ENCODE assay signal across 21 mouse cellular contexts in the genomic region with DNA sequence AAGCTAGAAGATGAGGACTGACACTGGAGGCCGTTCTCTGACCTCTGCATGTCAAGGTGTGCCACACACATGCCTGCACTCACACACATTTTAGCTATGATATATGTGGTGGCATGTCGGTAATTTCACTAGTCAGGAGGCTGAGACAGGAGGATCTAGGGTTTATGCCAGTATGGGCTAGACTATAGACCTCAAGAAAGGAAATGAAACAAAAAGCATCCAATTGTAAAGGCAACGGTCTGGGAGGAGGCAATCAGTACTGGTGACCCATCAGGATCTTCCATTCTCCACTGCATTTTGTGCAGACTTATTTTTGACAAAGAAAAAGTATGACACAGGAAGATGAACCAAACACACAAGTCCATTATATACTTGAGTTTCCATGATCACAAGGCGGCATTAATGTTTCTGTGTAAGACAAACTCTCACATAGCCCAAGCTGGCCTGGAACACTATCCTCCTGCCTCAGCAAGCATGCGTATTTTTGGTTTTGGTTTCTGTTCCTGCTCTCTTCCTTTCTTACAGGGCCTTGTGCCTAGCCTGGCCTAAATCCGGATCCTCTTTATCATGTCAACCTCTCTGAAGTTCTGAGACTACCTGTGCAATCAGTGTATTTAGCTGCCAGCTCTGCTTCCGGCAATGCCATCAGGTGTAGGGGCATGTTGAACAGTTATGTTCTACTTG. TPM values are rescaled to one million over a fixed set of nuclear protein-coding genes. Genes with fewer than 3 reads are reported as not detected.
DNase-seq lines count a peak whose midpoint lies in the region; ATAC-seq and TF ChIP-seq lines count a peak whose summit lies in the region.
"Had no signal": no experiment of that assay in that cellular context is flagged by ENCODE, and none has a peak within 500 bp of the region (broad histone marks: within the 10 kb centered on the region; RNA-seq: fewer than 3 reads in every experiment).

No protein-coding gene starts in this region.

- no peak for TF ChIP-seq EP300 in MEL (IDR thresholded peaks at IDR 0.05; ENCODE audit: low read depth in 1 of 2, low read length in 2 of 2)

- no peak for TF ChIP-seq RAD21 in MEL (IDR thresholded peaks at IDR 0.05; ENCODE audit: low read depth, low read length)

- H3K79me2 ChIP-seq in MEL (ENCODE audit: control insufficient read depth, insufficient read depth, low read length, poor library complexity) = peaks cover 88% of the 10 kb centered on the region

- peak overlapping the region; percentile 24 for H3K27ac ChIP-seq in spleen, adult 2 months (ENCODE audit: insufficient read depth, low read length)
- H3K27ac ChIP-seq in MEL (ENCODE audit: control insufficient read depth, low read depth, low read length) = peak overlapping the region; percentile 25
- H3K27ac ChIP-seq: hindbrain, embryonic 12.5 days; intestine, embryonic 15.5 days; kidney, embryonic 15.5 days; liver, embryonic 13.5 days; midbrain, embryonic 13.5 days had no signal

- ATAC-seq in inflammation-experienced regulatory T-cells, adult 6 months = peak; percentile 77
- ATAC-seq: forebrain, embryonic 14.5 days; intestine, embryonic 15.5 days; midbrain, embryonic 13.5 days had no signal

- no peak for TF ChIP-seq POLR2A in spleen, adult 2 months (IDR thresholded peaks at IDR 0.05; ENCODE audit: low read depth, low read length)
- no peak for TF ChIP-seq POLR2A in MEL (IDR thresholded peaks at IDR 0.05; ENCODE audit: control insufficient read depth in 1 of 2, insufficient read depth in 1 of 2, low read depth in 1 of 2, low read length in 2 of 2, poor library complexity in 1 of 2)

- TF ChIP-seq CTCF in spleen, adult 2 months (IDR thresholded peaks at IDR 0.05; ENCODE audit: extremely low read depth, insufficient read depth, insufficient read length, insufficient replicate concordance) = no peak
- TF ChIP-seq CTCF in MEL (IDR thresholded peaks at IDR 0.05 in 2 of 3, conservative IDR thresholded peaks at IDR 0.05 in 1 of 3; ENCODE audit: control insufficient read depth in 1 of 3, insufficient read depth in 1 of 3, low read depth in 2 of 3, low read length in 3 of 3, poor library complexity in 1 of 3, severe bottlenecking in 1 of 3) = no peak

- H3K4me3 ChIP-seq in spleen, adult 2 months (ENCODE audit: extremely low read depth, insufficient read depth, insufficient read length) = no peak overlapping the region
- H3K4me3 ChIP-seq in MEL (ENCODE audit: control insufficient read depth in 1 of 2, insufficient read depth in 1 of 2, low read depth in 2 of 2, low read length in 2 of 2) = no peak overlapping the region
- H3K4me3 ChIP-seq: erythroblast, embryonic 14.5 days; hindbrain, embryonic 12.5 days; intestine, embryonic 15.5 days; kidney, embryonic 15.5 days; liver, embryonic 13.5 days; midbrain, embryonic 13.5 days; myocyte had no signal

- no peaks in the 10 kb centered on the region for H3K9me3 ChIP-seq in MEL (replicated peaks; ENCODE audit: insufficient read depth, low read length)
- H3K9me3 ChIP-seq: hindbrain, embryonic 12.5 days; intestine, embryonic 15.5 days; kidney, embryonic 15.5 days; liver, embryonic 13.5 days; midbrain, embryonic 13.5 days had no signal

- peaks cover 51% of the 10 kb centered on the region for H3K4me1 ChIP-seq in spleen, adult 2 months (ENCODE audit: control insufficient read depth, insufficient read depth, insufficient read length)
- peaks cover 15 to 18% of the 10 kb centered on the region in 2 experiments for H3K4me1 ChIP-seq in MEL (ENCODE audit: control insufficient read depth in 1 of 2, insufficient read depth in 2 of 2, low read length in 2 of 2)
- H3K4me1 ChIP-seq: hindbrain, embryonic 12.5 days had no signal

- 46% methylated on average over 7 of the region's 7 CpGs for WGBS in spleen, adult 2 months

- H3K36me3 ChIP-seq in spleen, adult 2 months (ENCODE audit: control insufficient read depth, insufficient read depth, low read length) = no peaks in the 10 kb centered on the region
- H3K36me3 ChIP-seq in MEL (ENCODE audit: control insufficient read depth in 1 of 2, insufficient read depth in 2 of 2, low read length in 2 of 2) = peaks cover 0 to 25% of the 10 kb centered on the region in 2 experiments; a peak in 3 of 4 replicates
- H3K36me3 ChIP-seq in splenic B cell, adult 2 months (ENCODE audit: control insufficient read depth, insufficient read depth, low read length, poor library complexity, severe bottlenecking) = peaks cover 2% of the 10 kb centered on the region; the same call in 1 of the 2 replicates
- H3K36me3 ChIP-seq: hindbrain, embryonic 12.5 days; intestine, embryonic 15.5 days; kidney, embryonic 15.5 days; liver, embryonic 13.5 days; midbrain, embryonic 13.5 days had no signal

- no peaks in the 10 kb centered on the region for H3K27me3 ChIP-seq in spleen, adult 2 months (ENCODE audit: control insufficient read depth, insufficient read depth, low read length)
- H3K27me3 ChIP-seq in MEL (ENCODE audit: control insufficient read depth in 1 of 2, insufficient read depth in 2 of 2, low read length in 2 of 2) = no peaks in the 10 kb centered on the region
- no peaks in the 10 kb centered on the region for H3K27me3 ChIP-seq in splenic B cell, adult 2 months (ENCODE audit: control insufficient read depth, insufficient read depth, low read length, poor library complexity, severe bottlenecking)
- H3K27me3 ChIP-seq: hindbrain, embryonic 12.5 days; intestine, embryonic 15.5 days; kidney, embryonic 15.5 days; liver, embryonic 13.5 days; midbrain, embryonic 13.5 days had no signal

- DNase-seq in spleen, adult 2 months (ENCODE audit: low read depth in 1 of 2, low spot score in 2 of 2) = peak in 1 of 2 experiments; percentile 56
- DNase-seq in spleen, adult 18-20 months = no peak
- DNase-seq in MEL (ENCODE audit: low read depth, low spot score) = no peak
- peak; percentile 81 for DNase-seq in splenic B cell, adult 2 months (ENCODE audit: low read depth, low spot score)
- DNase-seq in thymus, postnatal 0 days (ENCODE audit: low spot score) = no peak
- DNase-seq in left cerebral cortex, adult 18-20 months (ENCODE audit: low spot score in 2 of 2) = no peak
- DNase-seq: adrenal gland, postnatal 36 days; cerebellum, postnatal 25 days; left cerebral cortex, postnatal 4 days; liver, embryonic 13.5 days; lung, postnatal 14 days; right cerebral cortex, adult 18-20 months; thymus, postnatal 25 days had no signal

- no peak overlapping the region for H3K9ac ChIP-seq in MEL (ENCODE audit: control insufficient read depth, low read depth, low read length, poor library complexity, severe bottlenecking)
- H3K9ac ChIP-seq: hindbrain, embryonic 12.5 days; intestine, embryonic 15.5 days; kidney, embryonic 15.5 days; liver, embryonic 13.5 days; midbrain, embryonic 13.5 days had no signal

TF ChIP-seq in MEL, 35 proteins besides CTCF, POLR2A, EP300 and RAD21:
- TF ChIP-seq ZMIZ1 (IDR thresholded peaks at IDR 0.05; ENCODE audit: low read depth, low read length) (no peak), E2F4 (IDR thresholded peaks at IDR 0.05; ENCODE audit: borderline replicate concordance, low read depth, low read length) (no peak), NRF1 (IDR thresholded peaks at IDR 0.05; ENCODE audit: insufficient read depth, low read depth, low read length, poor library complexity, severe bottlenecking) (no peak), MYB (IDR thresholded peaks at IDR 0.05; ENCODE audit: low read depth, low read length) (no peak), ZC3H11A (IDR thresholded peaks at IDR 0.05; ENCODE audit: low read depth, low read length) (no peak), JUND (IDR thresholded peaks at IDR 0.05; ENCODE audit: low read depth, low read length) (no peak), ELF1 (IDR thresholded peaks at IDR 0.05; ENCODE audit: low read depth, low read length) (no peak), MAFK (IDR thresholded peaks at IDR 0.05; ENCODE audit: borderline replicate concordance, low read depth, low read length) (no peak), GABPA (IDR thresholded peaks at IDR 0.05; ENCODE audit: low read depth, low read length) (no peak), MAZ (IDR thresholded peaks at IDR 0.05; ENCODE audit: low read depth, low read length) (no peak), ZKSCAN1 (IDR thresholded peaks at IDR 0.05; ENCODE audit: low read depth, low read length) (no peak), CHD1 (IDR thresholded peaks at IDR 0.05; ENCODE audit: low read depth, low read length) (no peak), KAT2A (conservative IDR thresholded peaks at IDR 0.05; ENCODE audit: low read depth, low read length) (no peak), RCOR1 (IDR thresholded peaks at IDR 0.05; ENCODE audit: low read depth, low read length) (no peak)
TF ChIP-seq in MEL: peak in this region for 0.

RNA-seq across cellular contexts. Expression of a gene that starts 16.2 kb away (rescaled TPM):
- polyA plus RNA-seq in spleen, adult 2 months (2012; rRNA removed) = 50.1 and 58.6 TPM in 2 replicates
- total RNA-seq in MEL (2012; rRNA removed) = 42.3 and 47.4 TPM in 2 replicates
- polyA plus RNA-seq in MEL (2012; ENCODE audit: insufficient read depth in 1 of 2, insufficient read length in 2 of 2, low read depth in 1 of 2, low replicate concordance in 2 of 2, missing spikeins in 1 of 2) = 10 to 100 TPM; 83.3 to 89.1 TPM
- 100 to 1,000 TPM in 1 of 3 experiments, 10 to 100 TPM in 2; 60.4 to 128 (median 82.5) TPM for polyA plus RNA-seq in inflammation-experienced regulatory T-cells, adult 6 months (2017; shearing (Covaris generic))
- 234 and 261 TPM in 2 replicates for polyA plus RNA-seq in thymus, postnatal 0 days (2015; fragmentation: Nextera tagmentation; extraction: Ambion mirVana)
- total RNA-seq in left cerebral cortex, adult 18-20 months (2021) = 10 to 100 TPM; 56.7 to 65.4 TPM

RNA-seq across cellular contexts. Expression of a gene that starts 37.1 kb away (rescaled TPM):
- 5.8 and 6.0 TPM in 2 replicates for polyA plus RNA-seq in spleen, adult 2 months (2012; rRNA removed)
- 77.8 and 80.2 TPM in 2 replicates for total RNA-seq in MEL (2012; rRNA removed)
- polyA plus RNA-seq in MEL (2012; ENCODE audit: insufficient read depth in 1 of 2, insufficient read length in 2 of 2, low read depth in 1 of 2, low replicate concordance in 2 of 2, missing spikeins in 1 of 2) = 10 to 100 TPM in 1 of 2 experiments, not detected in 1; 91.6 TPM
- 10 to 100 TPM; 48.5 to 73.1 (median 57.4) TPM for polyA plus RNA-seq in inflammation-experienced regulatory T-cells, adult 6 months (2017; shearing (Covaris generic))
- polyA plus RNA-seq in thymus, postnatal 0 days (2015; fragmentation: Nextera tagmentation; extraction: Ambion mirVana) = 73.7 and 81.7 TPM in 2 replicates
- 10 to 100 TPM; 14.0 to 14.7 TPM for total RNA-seq in left cerebral cortex, adult 18-20 months (2021)
